Mouse (Mus musculus) thymus, adult 2 months (tissue): ENCODE data around the gene Glo1.

Experiments used
- CTCF ChIP-seq: fragments of 200-500 bp; IDR thresholded peaks from 2 replicates; pipeline ENCODE4 v1.5.1; 2012; ENCODE audit warnings: mild to moderate bottlenecking, control low read depth, low read length, moderate library complexity, borderline replicate concordance; ENCODE audit not compliant: control insufficient read depth, poor library complexity, insufficient read depth; ENCODE audit errors: extremely low read depth
- POLR2A ChIP-seq: fragments of 200-500 bp; IDR thresholded peaks from 2 replicates; pipeline ENCODE4 v1.6.1; 2012; ENCODE audit warnings: mild to moderate bottlenecking, low read length, control low read depth, moderate library complexity; ENCODE audit not compliant: control insufficient read depth, poor library complexity, insufficient read depth; ENCODE audit errors: extremely low read depth

- no peak for TF ChIP-seq CTCF
- no peak for TF ChIP-seq POLR2A
These were observed 3.5 kb downstream of the Glo1 start for GRCm38 (mm10) chr17:30623200-30623599.
